Mouse (Mus musculus): ENCODE data around the gene Kcnh6.

DNA sequence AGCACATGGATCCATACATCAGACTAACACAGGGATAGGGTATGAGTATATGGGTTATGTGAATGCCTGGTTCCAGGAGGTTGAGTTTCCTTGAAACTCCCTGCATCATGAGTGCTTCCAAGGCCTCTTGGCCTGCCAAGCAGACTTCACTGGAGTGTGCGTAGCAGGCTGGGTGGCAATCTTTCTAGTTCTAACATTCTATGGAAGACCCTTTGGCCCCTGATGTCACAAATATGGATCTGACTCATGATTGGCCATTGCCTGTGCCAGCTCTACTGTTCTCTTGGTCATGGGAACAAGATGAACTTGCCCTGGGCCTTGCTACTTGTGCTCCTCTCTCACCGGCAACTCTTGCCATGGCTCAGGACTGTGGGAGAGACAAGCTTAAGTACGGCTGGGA lies 13.5 kb upstream of the Kcnh6 start, which contains the start of gene Ace3:
- TF ChIP-seq CTCF (IDR thresholded peaks at IDR 0.05; ENCODE audit: control insufficient read depth, insufficient read depth, low read length) (no peak), POLR2A (IDR thresholded peaks at IDR 0.05; ENCODE audit: borderline replicate concordance, control insufficient read depth, low read depth, low read length) (no peak)
